Mouse (Mus musculus) neural tube, embryonic 10.5 days (tissue): ENCODE data around the gene Pdss2.

ENCODE experiments used
- DNase-seq: peaks from one replicate; pipeline ENCODE4 v3.0.0-alpha.2; 2017; ENCODE audit warnings: low spot score; ENCODE audit errors: extremely low spot score

Pdss2 gene

GRCm38 (mm10) chr10:43220910-43221625, at the start of gene Pdss2:
Pdss2 (plus strand) TSS chr10:43221486.
- peak; percentile 91 for DNase-seq

- DNase-seq: no peak
Measured at GRCm38 (mm10) chr10:43172066-43172465, 49.2 kb upstream of the Pdss2 start.

GRCm38 (mm10) chr10:43172554-43172953, 48.7 kb upstream of the Pdss2 start:
- peak; percentile 28 for DNase-seq

GRCm38 (mm10) chr10:43173141-43173827, 48.0 kb upstream of the Pdss2 start:
- DNase-seq: peak; percentile 83

GRCm38 (mm10) chr10:43173828-43174325, 47.4 kb upstream of the Pdss2 start:
- peak; percentile 77 for DNase-seq

- DNase-seq: peak; percentile 84
Measured at GRCm38 (mm10) chr10:43174326-43175155, 46.7 kb upstream of the Pdss2 start, which contains the start of the genes Sobp and 9030612E09Rik. Sobp (minus strand) TSS chr10:43174530. 9030612E09Rik (plus strand) TSS chr10:43174704.

GRCm38 (mm10) chr10:43175156-43175601, 46.1 kb upstream of the Pdss2 start:
- no peak for DNase-seq

- DNase-seq: no peak
Measured at GRCm38 (mm10) chr10:43180313-43180912, 40.9 kb upstream of the Pdss2 start.

GRCm38 (mm10) chr10:43200206-43200605, 21.1 kb upstream of the Pdss2 start:
- no peak for DNase-seq

- DNase-seq: no peak
Measured at GRCm38 (mm10) chr10:43203865-43204264, 17.4 kb upstream of the Pdss2 start.

GRCm38 (mm10) chr10:43211866-43212265, 9.4 kb upstream of the Pdss2 start:
- peak; percentile 44 for DNase-seq

- DNase-seq: no peak
Measured at GRCm38 (mm10) chr10:43217361-43217900, 3.9 kb upstream of the Pdss2 start.

GRCm38 (mm10) chr10:43220479-43220878, 807 bp upstream of the Pdss2 start:
- DNase-seq: peak; percentile 15

GRCm38 (mm10) chr10:43221659-43222058, 373 bp downstream of the Pdss2 start:
- DNase-seq: no peak

- DNase-seq: no peak
Measured at GRCm38 (mm10) chr10:43223391-43223790, 2.1 kb downstream of the Pdss2 start.

GRCm38 (mm10) chr10:43226391-43226790, 5.1 kb downstream of the Pdss2 start:
- DNase-seq: no peak

GRCm38 (mm10) chr10:43229236-43229635, 8.0 kb downstream of the Pdss2 start:
- DNase-seq: no peak

- DNase-seq: no peak
Measured at GRCm38 (mm10) chr10:43234522-43234921, 13.2 kb downstream of the Pdss2 start.

GRCm38 (mm10) chr10:43235011-43235410, 13.7 kb downstream of the Pdss2 start:
- DNase-seq: no peak

GRCm38 (mm10) chr10:43235758-43236669, 14.7 kb downstream of the Pdss2 start:
- DNase-seq: no peak
